ENCODE assay signal across 7 mouse cellular contexts in genomic region chr13:63815931-63816330, GRCm38 (mm10). TPM values are rescaled to one million over a fixed set of nuclear protein-coding genes. Genes with fewer than 3 reads are reported as not detected.
DNase-seq lines count a peak whose midpoint lies in the region; ATAC-seq lines count a peak whose summit lies in the region.

No protein-coding gene starts in this region.

- no peak overlapping the region for H3K27ac ChIP-seq in lung, embryonic 15.5 days
- H3K27ac ChIP-seq in embryonic facial prominence, embryonic 12.5 days, result no peak overlapping the region
- H3K27ac ChIP-seq in intestine, embryonic 14.5 days (ENCODE audit: low read depth), result peak overlapping the region; percentile 96; the same call in 1 of the 2 replicates
- H3K27ac ChIP-seq in neural tube, embryonic 15.5 days (replicated peaks), result peak overlapping the region; percentile 96; the same call in 1 of the 2 replicates

- ATAC-seq in lung, embryonic 15.5 days (ENCODE audit: borderline replicate concordance, extremely low read depth, low FRiP score, low TSS enrichment), result no peak
- no peak for ATAC-seq in embryonic facial prominence, embryonic 12.5 days (ENCODE audit: insufficient number of reproducible peaks, insufficient read depth, low FRiP score, low TSS enrichment)
- no peak for ATAC-seq in intestine, embryonic 14.5 days (replicated peaks; ENCODE audit: low FRiP score, low TSS enrichment, low read depth)
- ATAC-seq in neural tube, embryonic 15.5 days (ENCODE audit: low FRiP score), result no peak
- no peak for ATAC-seq in inflammation-experienced regulatory T-cells, adult 6 months

- H3K9me3 ChIP-seq in lung, embryonic 15.5 days, result no peaks in the 10 kb centered on the region
- no peaks in the 10 kb centered on the region for H3K9me3 ChIP-seq in embryonic facial prominence, embryonic 12.5 days
- H3K9me3 ChIP-seq in intestine, embryonic 14.5 days (ENCODE audit: control insufficient read depth, low read length), result no peaks in the 10 kb centered on the region
- no peaks in the 10 kb centered on the region for H3K9me3 ChIP-seq in neural tube, embryonic 15.5 days (replicated peaks)

- no peaks in the 10 kb centered on the region for H3K36me3 ChIP-seq in lung, embryonic 15.5 days
- no peaks in the 10 kb centered on the region for H3K36me3 ChIP-seq in embryonic facial prominence, embryonic 12.5 days
- H3K36me3 ChIP-seq in intestine, embryonic 14.5 days (ENCODE audit: control insufficient read depth, insufficient read depth, low read length), result peaks cover 6% of the 10 kb centered on the region
- H3K36me3 ChIP-seq in neural tube, embryonic 15.5 days, result no peaks in the 10 kb centered on the region

- peak overlapping the region; percentile 55 for H3K4me3 ChIP-seq in lung, embryonic 15.5 days
- peak overlapping the region; percentile 55 for H3K4me3 ChIP-seq in embryonic facial prominence, embryonic 12.5 days
- H3K4me3 ChIP-seq in intestine, embryonic 14.5 days (ENCODE audit: low read depth, low read length), result peak overlapping the region; percentile 61
- H3K4me3 ChIP-seq in neural tube, embryonic 15.5 days (replicated peaks), result peak overlapping the region; percentile 59

- H3K27me3 ChIP-seq in lung, embryonic 15.5 days, result no peaks in the 10 kb centered on the region
- no peaks in the 10 kb centered on the region for H3K27me3 ChIP-seq in embryonic facial prominence, embryonic 12.5 days
- H3K27me3 ChIP-seq in intestine, embryonic 14.5 days (replicated peaks; ENCODE audit: control insufficient read depth, insufficient read depth, low read length), result no peaks in the 10 kb centered on the region
- no peaks in the 10 kb centered on the region for H3K27me3 ChIP-seq in neural tube, embryonic 15.5 days (replicated peaks)

- peak overlapping the region; percentile 62 for H3K9ac ChIP-seq in lung, embryonic 15.5 days
- peak overlapping the region; percentile 76 for H3K9ac ChIP-seq in embryonic facial prominence, embryonic 12.5 days
- H3K9ac ChIP-seq in intestine, embryonic 14.5 days (ENCODE audit: low read length), result peak overlapping the region; percentile 92
- H3K9ac ChIP-seq in neural tube, embryonic 15.5 days (replicated peaks), result peak overlapping the region; percentile 63

- intact Hi-C loops in left cerebral cortex, postnatal 4 days (cut with DNase I), result loop anchor here (5.0 kb wide), 1 partner anchor 249 kb away; no protein-coding TSS in a partner anchor

- H3K4me2 ChIP-seq in lung, embryonic 15.5 days, result peak overlapping the region; percentile 68
- H3K4me2 ChIP-seq in embryonic facial prominence, embryonic 12.5 days (replicated peaks), result peak overlapping the region; percentile 62
- peak overlapping the region; percentile 80 for H3K4me2 ChIP-seq in intestine, embryonic 14.5 days (ENCODE audit: low read length)
- peak overlapping the region; percentile 65 for H3K4me2 ChIP-seq in neural tube, embryonic 15.5 days

- H3K4me1 ChIP-seq in lung, embryonic 15.5 days, result peaks cover 17% of the 10 kb centered on the region
- no peaks in the 10 kb centered on the region for H3K4me1 ChIP-seq in embryonic facial prominence, embryonic 12.5 days
- peaks cover 10% of the 10 kb centered on the region for H3K4me1 ChIP-seq in intestine, embryonic 14.5 days (replicated peaks; ENCODE audit: control insufficient read depth, insufficient read depth, low read length)
- H3K4me1 ChIP-seq in neural tube, embryonic 15.5 days, result peaks cover 17% of the 10 kb centered on the region

- no peak for DNase-seq in lung, postnatal 36 days
- no peak for DNase-seq in intestine, embryonic 14.5 days (ENCODE audit: low spot score)
- no peak for DNase-seq in left cerebral cortex, postnatal 4 days

RNA-seq across cellular contexts. Expression of gene Ercc6l2, which starts 0.9 kb away (rescaled TPM):
- 25.7 and 28.0 TPM in 2 replicates for polyA plus RNA-seq in lung, embryonic 15.5 days (2015; fragmentation: Nextera tagmentation; extraction: Ambion mirVana)
- polyA plus RNA-seq in embryonic facial prominence, embryonic 12.5 days (2016; fragmentation: Nextera tagmentation; extraction: Ambion mirVana), result 21.4 and 24.4 TPM in 2 replicates
- 25.8 and 31.0 TPM in 2 replicates for polyA plus RNA-seq in intestine, embryonic 14.5 days (2014; fragmentation: Nextera tagmentation; extraction: Ambion mirVana)
- polyA plus RNA-seq in neural tube, embryonic 15.5 days (2015; fragmentation: Nextera tagmentation; extraction: Ambion mirVana), result 14.2 and 14.7 TPM in 2 replicates
- total RNA-seq in left cerebral cortex, postnatal 4 days (2021), result 10 to 100 TPM; 18.6 to 20.7 TPM
- polyA plus RNA-seq in inflammation-experienced regulatory T-cells, adult 6 months (2017; shearing (Covaris generic)), result 10 to 100 TPM; 17.9 to 32.3 (median 21.1) TPM

Comparison
In these comparisons a context has a peak if more than half of its experiments do, and no peak if none do; other contexts are left out.
1. H3K27ac ChIP-seq: peak in intestine, embryonic 14.5 days (single experiment) and neural tube, embryonic 15.5 days (single experiment); none in lung, embryonic 15.5 days (single experiment) and embryonic facial prominence, embryonic 12.5 days (single experiment).
2. Peak in every context shown above with its lines, with median percentiles within 50 percentile points of each other: H3K4me2 ChIP-seq, H3K4me3 ChIP-seq and H3K9ac ChIP-seq.